Mouse (Mus musculus) limb, embryonic 14.5 days (tissue): ENCODE measurements around the gene Trpm8. TPM values are rescaled to one million over a fixed set of nuclear protein-coding genes. Genes with fewer than 3 reads are reported as not detected.

Experiments used
- ATAC-seq: fragments of 200-750 bp; cut with Nextera tagmentation; 2 replicates; pipeline ENCODE4 v1.8.0; 2017; ENCODE audit warnings: low read depth, moderate number of reproducible peaks, moderate TSS enrichment; ENCODE audit not compliant: low FRiP score
- DNase-seq: peaks from one replicate; pipeline ENCODE4 v3.0.0-alpha.2; 2015; ENCODE audit warnings: low spot score
- H3K27ac ChIP-seq: fragments of 300-500 bp; sonication (generic); replicated peaks from 2 replicates; pipeline ENCODE4 v1.5.1; 2014; ENCODE audit warnings: low read depth, mild to moderate bottlenecking, low read length, moderate library complexity, mixed read lengths
- H3K27me3 ChIP-seq: fragments of 300-500 bp; sonication (generic); 2 replicates; pipeline ENCODE4 v1.6.1; 2014; ENCODE audit warnings: low read length, mixed read lengths; ENCODE audit not compliant: control insufficient read depth, insufficient read depth
- H3K36me3 ChIP-seq: fragments of 300-500 bp; sonication (generic); 2 replicates; pipeline ENCODE4 v1.6.1; 2014; ENCODE audit warnings: mild to moderate bottlenecking, low read length, moderate library complexity, mixed read lengths; ENCODE audit not compliant: control insufficient read depth, insufficient read depth
- H3K4me1 ChIP-seq: fragments of 300-500 bp; sonication (generic); 2 replicates; pipeline ENCODE4 v1.6.1; 2014; ENCODE audit warnings: antibody characterized with exemption, low read length, mixed read lengths; ENCODE audit not compliant: control insufficient read depth, insufficient read depth
- H3K4me2 ChIP-seq: fragments of 300-500 bp; sonication (generic); replicated peaks from 2 replicates; pipeline ENCODE4 v1.6.1; 2014; ENCODE audit warnings: low read depth, mild to moderate bottlenecking, low read length, moderate library complexity; ENCODE audit not compliant: severe bottlenecking
- H3K4me3 ChIP-seq: fragments of 300-500 bp; sonication (generic); replicated peaks from 2 replicates; pipeline ENCODE4 v1.5.1; 2014; ENCODE audit warnings: low read length
- H3K9ac ChIP-seq: fragments of 300-500 bp; sonication (generic); 2 replicates; pipeline ENCODE4 v1.6.1; 2014; ENCODE audit warnings: mild to moderate bottlenecking, low read depth, low read length, moderate library complexity; ENCODE audit not compliant: severe bottlenecking
- H3K9me3 ChIP-seq: fragments of 300-500 bp; sonication (generic); 2 replicates; pipeline ENCODE4 v1.6.1; 2016; ENCODE audit warnings: low read length; ENCODE audit not compliant: control insufficient read depth
- POLR2A ChIP-seq: fragments of 200-500 bp; IDR thresholded peaks from 2 replicates; pipeline ENCODE4 v1.8.0; 2012; ENCODE audit warnings: inconsistent platforms, mild to moderate bottlenecking, moderate library complexity, borderline replicate concordance; ENCODE audit not compliant: insufficient read depth, insufficient read length; ENCODE audit errors: extremely low read depth
- WGBS: fragments of 180-500 bp; shearing (Covaris S2); extraction: QIAGEN DNeasy Blood & Tissue Kit; methylation state at CpG from one replicate; pipeline ENCODE4 v1.1.7; 2014; 5-methylcytosine and 5-hydroxymethylcytosine counted together
- polyA plus RNA-seq, 2 experiments: library from polyadenylated mRNA; depleted of rRNA in 1 of 2; stranded (reverse) in 1 of 2; unstranded in 1 of 2; fragments of >200 nt; fragmentation: Nextera tagmentation in 1 of 2; extraction: Ambion mirVana in 1 of 2; gene quantifications; 2 replicates each; pipeline versions ENCODE4 v1.2.1 to v1.2.3; 2012 to 2014

The Trpm8 gene
- polyA plus RNA-seq, 2 experiments = not detected

- DNase-seq (no peak), ATAC-seq (no peak)
- Histone ChIP-seq H3K4me2 (no peak overlapping the region), H3K9ac (no peak overlapping the region), H3K36me3 (no peaks in the 10 kb centered on the region), H3K4me1 (no peaks in the 10 kb centered on the region), H3K27ac (no peak overlapping the region), H3K4me3 (no peak overlapping the region), H3K9me3 (peaks cover 96% of the 10 kb centered on the region), H3K27me3 (no peaks in the 10 kb centered on the region)
- no peak for TF ChIP-seq POLR2A
- WGBS = 40% methylated on average over 5 of the region's 5 CpGs
These were observed 42.8 kb upstream of the Trpm8 start for GRCm38 (mm10) chr1:88234646-88235045.

- TF ChIP-seq POLR2A = no peak
- ATAC-seq (no peak), DNase-seq (no peak)
- Histone ChIP-seq H3K27me3 (no peaks in the 10 kb centered on the region), H3K9ac (no peak overlapping the region), H3K36me3 (no peaks in the 10 kb centered on the region), H3K4me3 (no peak overlapping the region), H3K27ac (no peak overlapping the region), H3K4me2 (no peak overlapping the region), H3K9me3 (peaks cover 96% of the 10 kb centered on the region), H3K4me1 (no peaks in the 10 kb centered on the region)
- WGBS = 63% methylated on average over 11 of the region's 11 CpGs
These were observed 42.2 kb upstream of the Trpm8 start for GRCm38 (mm10) chr1:88235046-88235893.

GRCm38 (mm10) chr1:88235894-88236415 lies 41.5 kb upstream of the Trpm8 start:
- Histone ChIP-seq H3K9me3 (peaks cover 96% of the 10 kb centered on the region), H3K4me3 (no peak overlapping the region), H3K27me3 (no peaks in the 10 kb centered on the region), H3K4me2 (no peak overlapping the region), H3K9ac (no peak overlapping the region), H3K27ac (no peak overlapping the region), H3K4me1 (no peaks in the 10 kb centered on the region), H3K36me3 (no peaks in the 10 kb centered on the region)
- no peak for TF ChIP-seq POLR2A
- ATAC-seq (no peak), DNase-seq (no peak)
- 62% methylated on average over 4 of the region's 4 CpGs for WGBS

GRCm38 (mm10) chr1:88237311-88237710 lies 40.1 kb upstream of the Trpm8 start:
- no peaks in the 10 kb centered on the region for H3K4me1 ChIP-seq
- no peaks in the 10 kb centered on the region for H3K27me3 ChIP-seq
- no peak overlapping the region for H3K4me2 ChIP-seq
- TF ChIP-seq POLR2A = no peak
- no peak for ATAC-seq
- peaks cover 95% of the 10 kb centered on the region for H3K9me3 ChIP-seq
- H3K4me3 ChIP-seq = no peak overlapping the region
- H3K27ac ChIP-seq = no peak overlapping the region
- H3K36me3 ChIP-seq = no peaks in the 10 kb centered on the region
- WGBS = 79% methylated on average over 5 of the region's 5 CpGs
- no peak for DNase-seq
- H3K9ac ChIP-seq = no peak overlapping the region

GRCm38 (mm10) chr1:88238771-88239170 lies 38.7 kb upstream of the Trpm8 start:
- DNase-seq = no peak
- no peak for ATAC-seq
- Histone ChIP-seq H3K4me3 (no peak overlapping the region), H3K27me3 (no peaks in the 10 kb centered on the region), H3K9me3 (peaks cover 94% of the 10 kb centered on the region), H3K27ac (no peak overlapping the region), H3K36me3 (no peaks in the 10 kb centered on the region), H3K9ac (no peak overlapping the region), H3K4me1 (no peaks in the 10 kb centered on the region), H3K4me2 (no peak overlapping the region)
- no peak for TF ChIP-seq POLR2A
- 77% methylated on average over 6 of the region's 6 CpGs for WGBS
